Mouse (Mus musculus) hematopoietic multipotent progenitor cell, adult 10-12 weeks (in vitro differentiated cells): ENCODE measurements around the gene Ubash3b. TPM values are rescaled to one million over a fixed set of nuclear protein-coding genes. Genes with fewer than 3 reads are reported as not detected.

Experiments used
- polyA plus RNA-seq: library from polyadenylated mRNA; stranded (reverse); fragments of >175 nt; gene quantifications from 2 replicates; pipeline ENCODE4 v1.2.3, GENCODE M21; 2012; ENCODE audit warnings: low replicate concordance

The Ubash3b gene
- polyA plus RNA-seq, result 9.6 and 28.0 TPM in 2 replicates

DNA sequence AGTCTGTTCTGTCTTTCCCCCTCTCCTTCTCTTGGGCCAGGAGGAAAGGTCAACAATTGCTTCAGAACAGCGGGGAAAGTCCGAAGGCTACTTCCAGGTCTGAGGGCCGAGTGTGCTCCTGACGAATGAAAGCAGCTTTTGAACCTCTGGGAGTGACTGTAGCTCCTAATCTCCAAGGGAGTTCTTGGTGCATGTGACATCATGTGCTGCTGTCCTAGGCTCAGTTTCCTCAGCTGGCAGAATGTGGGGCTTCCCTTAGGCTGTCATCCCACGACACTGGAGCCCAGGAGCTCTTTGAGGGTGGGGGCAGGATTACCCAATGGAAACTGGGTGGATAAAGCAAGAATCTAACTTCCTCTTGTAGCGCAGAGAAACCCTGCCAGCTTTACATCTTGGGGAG, at the start of gene Ubash3b:
Gene Ubash3b (minus strand): TSS at position 285 of the 400 bp plus-strand sequence.

GRCm38 (mm10) chr9:41004415-41004814, 157.1 kb downstream of the Ubash3b start, which contains the start of gene Crtam:
TSS of gene Crtam (minus strand) at chr9:41004628.

DNA sequence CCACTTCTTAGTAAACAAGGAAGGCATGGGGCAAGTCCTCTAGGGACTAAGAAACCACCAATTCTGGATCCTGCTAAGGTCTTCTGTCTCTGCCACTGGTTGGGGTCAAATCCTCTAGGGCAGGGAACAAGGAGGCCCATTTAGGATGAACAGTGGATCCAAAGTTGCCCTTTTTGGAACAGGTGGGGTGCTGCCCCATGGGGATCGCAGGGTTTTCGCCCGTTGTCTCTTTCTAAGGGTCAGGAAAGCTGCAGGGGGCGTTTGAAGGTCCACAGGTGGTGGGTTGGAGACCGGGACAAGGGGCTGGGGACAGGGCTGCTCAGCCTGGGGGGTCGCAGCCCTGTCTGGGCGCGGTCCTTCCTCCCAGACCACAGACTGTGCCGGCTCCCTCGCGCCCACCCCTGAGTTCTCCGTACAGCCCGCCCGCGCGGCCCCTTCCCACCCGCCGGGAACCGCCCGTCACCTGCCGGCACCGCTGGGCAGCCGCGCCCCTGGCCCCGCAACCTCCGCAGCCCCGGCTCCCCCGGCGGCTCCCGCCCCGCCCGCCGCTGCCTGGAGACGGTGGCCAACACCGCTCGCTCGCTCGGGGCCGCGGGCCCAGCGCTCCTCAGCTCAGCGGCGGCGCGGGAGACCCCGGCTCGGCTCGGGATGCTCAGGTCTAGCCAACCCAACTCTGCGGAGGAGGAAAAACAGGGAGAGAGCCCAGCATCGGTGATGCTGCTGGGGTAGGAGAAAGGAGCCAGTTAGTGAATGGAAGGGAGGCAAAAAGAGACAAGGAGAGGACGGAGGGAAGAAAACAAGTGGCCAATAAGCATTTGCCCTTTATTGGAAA, 197.7 kb downstream of the Ubash3b start, which contains the start of gene Jhy:
Gene Jhy (minus strand): TSS at position 533 of the 832 bp plus-strand sequence.

Other genes starting within 250 kb of the Ubash3b start
- 1.4 and 4.6 TPM in 2 replicates for gene Jhy, start 197.6 kb downstream of the Ubash3b start, polyA plus RNA-seq
- 0.33 and 0.55 TPM in 2 replicates for gene Crtam, start 157.1 kb downstream of the Ubash3b start, polyA plus RNA-seq